Mouse (Mus musculus): Measurements from ENCODE around the gene Trhr2.

Gene Trhr2

GRCm38 (mm10) chr8:122311115-122311514 lies 49.4 kb downstream of the Trhr2 start:
- in situ Hi-C loops (cut with MboI; ENCODE audit: unreplicated experiment in 2 of 2): no loop called here

DNA sequence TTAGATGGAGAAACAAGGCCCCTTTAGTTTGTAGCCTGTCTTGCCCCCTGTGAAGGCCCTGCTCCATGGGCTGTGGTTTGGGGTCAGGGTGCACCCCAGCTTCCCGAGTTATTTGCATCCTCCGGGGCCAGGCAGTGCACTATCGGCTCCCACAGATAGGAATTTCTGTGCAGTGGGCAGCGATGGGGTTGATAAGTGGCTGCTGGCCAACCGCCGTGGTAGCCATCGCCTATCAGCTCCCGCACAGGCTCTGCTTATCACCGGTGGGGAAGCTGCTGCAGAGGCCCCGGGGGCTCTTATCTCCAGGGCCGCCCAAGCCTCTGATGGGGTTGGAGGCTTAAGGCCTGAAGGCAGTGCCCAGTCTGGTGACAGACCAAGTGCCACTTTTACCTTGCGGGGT lies 51.3 kb downstream of the Trhr2 start:
- in situ Hi-C loops (cut with MboI; ENCODE audit: unreplicated experiment in 2 of 2): no loop called here

- in situ Hi-C loops (cut with MboI; ENCODE audit: unreplicated experiment in 2 of 2): no loop called here
Observed at GRCm38 (mm10) chr8:122307836-122308235, 52.7 kb downstream of the Trhr2 start.

All from v-Abl transformed pro-B cells (cell line).